Mouse (Mus musculus) macrophage (primary cell): ENCODE data around the gene Jup. TPM values are rescaled to one million over a fixed set of nuclear protein-coding genes. Genes with fewer than 3 reads are reported as not detected.

Experiments
- H3K27ac ChIP-seq: fragments of 350-480 bp; formaldehyde crosslinking; 2 replicates; pipeline ENCODE4 v1.9.0; 2021
- H3K36me3 ChIP-seq: fragments of 350-480 bp; formaldehyde crosslinking; 2 replicates; pipeline ENCODE4 v1.9.0; 2021; ENCODE audit errors: inconsistent target
- H3K4me3 ChIP-seq: fragments of 350-480 bp; formaldehyde crosslinking; 2 replicates; pipeline ENCODE4 v1.9.0; 2021; ENCODE audit errors: inconsistent target
- H3K79me2 ChIP-seq: fragments of 350-480 bp; formaldehyde crosslinking; 2 replicates; pipeline ENCODE4 v1.9.0; 2021; ENCODE audit errors: inconsistent target
- WGBS: methylation state at CpG from one replicate; pipeline ENCODE4 v1.1.7; 2026; ENCODE audit warnings: inconsistent platforms; ENCODE audit not compliant: missing documents; 5-methylcytosine and 5-hydroxymethylcytosine counted together
- polyA plus RNA-seq: library from polyadenylated mRNA; stranded (reverse); fragments of 250-400 nt; gene quantifications from 3 replicates; pipeline ENCODE4 v1.2.4, GENCODE M21; 2018; ENCODE audit warnings: inconsistent platforms

The Jup gene
- polyA plus RNA-seq, 1 experiment from 2014 or later, result 3.1 TPM

- H3K36me3 ChIP-seq, result no peaks in the 10 kb centered on the region
- H3K27ac ChIP-seq, result no peak overlapping the region
- 43% methylated on average over 6 of the region's 6 CpGs for WGBS
- H3K4me3 ChIP-seq, result no peak overlapping the region
- H3K79me2 ChIP-seq, result no peaks in the 10 kb centered on the region
Measured at GRCm38 (mm10) chr11:100400842-100401241, 3.3 kb upstream of the Jup start.

- Histone ChIP-seq H3K36me3 (no peaks in the 10 kb centered on the region), H3K4me3 (no peak overlapping the region), H3K27ac (no peak overlapping the region), H3K79me2 (no peaks in the 10 kb centered on the region)
- WGBS, result 86% methylated on average over 12 of the region's 12 CpGs
Measured at GRCm38 (mm10) chr11:100399727-100400538, 2.4 kb upstream of the Jup start.

- WGBS, result 41% methylated on average over 3 of the region's 9 CpGs
- H3K27ac ChIP-seq, result no peak overlapping the region
- H3K36me3 ChIP-seq, result no peaks in the 10 kb centered on the region
- no peak overlapping the region for H3K4me3 ChIP-seq
- no peaks in the 10 kb centered on the region for H3K79me2 ChIP-seq
Measured at GRCm38 (mm10) chr11:100399320-100399719, 1.8 kb upstream of the Jup start.

- 96% methylated on average over 6 of the region's 7 CpGs for WGBS
- H3K36me3 ChIP-seq, result no peaks in the 10 kb centered on the region
- no peak overlapping the region for H3K27ac ChIP-seq
- no peak overlapping the region for H3K4me3 ChIP-seq
- H3K79me2 ChIP-seq, result no peaks in the 10 kb centered on the region
Measured at GRCm38 (mm10) chr11:100398517-100398916, 954 bp upstream of the Jup start.

GRCm38 (mm10) chr11:100396886-100397599 lies 520 bp downstream of the Jup start:
- H3K79me2 ChIP-seq, result no peaks in the 10 kb centered on the region
- 5% methylated on average over 42 of the region's 42 CpGs for WGBS
- no peaks in the 10 kb centered on the region for H3K36me3 ChIP-seq
- H3K27ac ChIP-seq, result no peak overlapping the region
- H3K4me3 ChIP-seq, result peak overlapping the region; percentile 22

GRCm38 (mm10) chr11:100395861-100396631 lies 1.5 kb downstream of the Jup start:
- Histone ChIP-seq H3K27ac (no peak overlapping the region), H3K79me2 (no peaks in the 10 kb centered on the region), H3K36me3 (no peaks in the 10 kb centered on the region), H3K4me3 (no peak overlapping the region)
- WGBS, result 77% methylated on average over 15 of the region's 17 CpGs

GRCm38 (mm10) chr11:100395200-100395599 lies 2.4 kb downstream of the Jup start:
- H3K36me3 ChIP-seq, result no peaks in the 10 kb centered on the region
- no peak overlapping the region for H3K4me3 ChIP-seq
- WGBS, result 33% methylated on average over 10 of the region's 11 CpGs
- no peak overlapping the region for H3K27ac ChIP-seq
- H3K79me2 ChIP-seq, result no peaks in the 10 kb centered on the region

- Histone ChIP-seq H3K36me3 (no peaks in the 10 kb centered on the region), H3K4me3 (no peak overlapping the region), H3K27ac (no peak overlapping the region), H3K79me2 (no peaks in the 10 kb centered on the region)
- WGBS, result 81% methylated on average over 5 of the region's 5 CpGs
Measured at GRCm38 (mm10) chr11:100394353-100395074, 3.0 kb downstream of the Jup start.

GRCm38 (mm10) chr11:100393733-100394132 lies 3.8 kb downstream of the Jup start:
- Histone ChIP-seq H3K27ac (no peak overlapping the region), H3K79me2 (no peaks in the 10 kb centered on the region), H3K36me3 (no peaks in the 10 kb centered on the region), H3K4me3 (no peak overlapping the region)
- WGBS, result 56% methylated on average over 7 of the region's 7 CpGs

- no peak overlapping the region for H3K4me3 ChIP-seq
- WGBS, result 91% methylated on average over 5 of the region's 5 CpGs
- H3K79me2 ChIP-seq, result no peaks in the 10 kb centered on the region
- no peaks in the 10 kb centered on the region for H3K36me3 ChIP-seq
- H3K27ac ChIP-seq, result no peak overlapping the region
Measured at GRCm38 (mm10) chr11:100392958-100393357, 4.6 kb downstream of the Jup start.

GRCm38 (mm10) chr11:100391884-100392345 lies 5.6 kb downstream of the Jup start:
- 96% methylated on average over 7 of the region's 7 CpGs for WGBS
- H3K36me3 ChIP-seq, result no peaks in the 10 kb centered on the region
- H3K4me3 ChIP-seq, result no peak overlapping the region
- no peaks in the 10 kb centered on the region for H3K79me2 ChIP-seq
- H3K27ac ChIP-seq, result no peak overlapping the region

GRCm38 (mm10) chr11:100391081-100391883 lies 6.3 kb downstream of the Jup start:
- Histone ChIP-seq H3K36me3 (no peaks in the 10 kb centered on the region), H3K79me2 (no peaks in the 10 kb centered on the region), H3K27ac (no peak overlapping the region), H3K4me3 (no peak overlapping the region)
- WGBS, result 95% methylated on average over 9 of the region's 9 CpGs

- no peaks in the 10 kb centered on the region for H3K36me3 ChIP-seq
- no peak overlapping the region for H3K4me3 ChIP-seq
- 93% methylated on average over 8 of the region's 8 CpGs for WGBS
- no peak overlapping the region for H3K27ac ChIP-seq
- no peaks in the 10 kb centered on the region for H3K79me2 ChIP-seq
Measured at GRCm38 (mm10) chr11:100389931-100390445, 7.6 kb downstream of the Jup start.
